In the genomic region with DNA sequence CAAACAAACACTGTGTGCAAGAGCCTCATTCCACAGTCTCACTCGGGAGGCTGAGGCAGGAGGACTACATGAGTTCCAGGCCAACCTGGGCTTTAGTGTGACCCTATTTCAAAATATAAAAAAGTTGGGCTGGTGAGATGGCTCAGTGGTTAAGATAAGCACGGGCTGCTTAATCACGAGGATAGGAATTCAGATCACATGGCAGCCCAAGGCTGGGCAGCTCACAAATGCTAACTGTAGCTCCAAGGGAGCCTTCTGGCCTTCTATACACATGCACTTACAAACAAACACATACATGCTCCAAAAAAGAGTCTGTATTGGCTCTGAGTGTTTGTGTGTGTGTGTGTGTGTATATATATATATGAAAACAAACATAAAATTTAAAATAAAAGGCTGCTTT, we compare ENCODE assay signal across 21 mouse cellular contexts. TPM values are rescaled to one million over a fixed set of nuclear protein-coding genes. Genes with fewer than 3 reads are reported as not detected.
"Had no signal": no experiment of that assay in that cellular context is flagged by ENCODE, and none has a peak within 500 bp of the region (broad histone marks: within the 10 kb centered on the region; RNA-seq: fewer than 3 reads in every experiment).

No protein-coding gene starts in this region.

- H3K36me3 ChIP-seq: midbrain, embryonic 10.5 days; midbrain, embryonic 12.5 days; neural tube, embryonic 13.5 days; neural tube, embryonic 15.5 days had no signal

- H3K9me3 ChIP-seq: midbrain, embryonic 10.5 days; midbrain, embryonic 12.5 days; neural tube, embryonic 13.5 days; neural tube, embryonic 15.5 days had no signal

- ATAC-seq: midbrain, embryonic 16.5 days had no signal

- H3K4me2 ChIP-seq: lung, embryonic 14.5 days; midbrain, embryonic 12.5 days; neural tube, embryonic 13.5 days; neural tube, embryonic 15.5 days had no signal

- H3K4me3 ChIP-seq: midbrain, embryonic 10.5 days; midbrain, embryonic 12.5 days; myocyte; neural tube, embryonic 13.5 days; neural tube, embryonic 15.5 days had no signal

- H3K9ac ChIP-seq: lung, embryonic 14.5 days; midbrain, embryonic 12.5 days; neural tube, embryonic 13.5 days; neural tube, embryonic 15.5 days had no signal

- H3K27ac ChIP-seq: midbrain, embryonic 10.5 days; midbrain, embryonic 12.5 days; neural tube, embryonic 13.5 days; neural tube, embryonic 15.5 days had no signal

- DNase-seq: lung, adult 18-20 months; lung, embryonic 14.5 days; lung, postnatal 10 days; lung, postnatal 4 days; midbrain, embryonic 14.5 days; retina, postnatal 1 day; right cerebral cortex, adult 18-20 months; right cerebral cortex, postnatal 25 days; right cerebral cortex, postnatal 4 days; spleen, adult 18-20 months; thymus, adult 18-20 months; thymus, postnatal 14 days; thymus, postnatal 36 days had no signal

RNA-seq across cellular contexts. Expression of gene Slc4a11, which starts 3.8 kb away (rescaled TPM):
- total RNA-seq: megakaryocyte, adult 5-6 weeks; megakaryocyte-erythroid progenitor cell, adult 5-6 weeks had no signal
